Mouse (Mus musculus) lung, postnatal 0 days (tissue): ENCODE measurements at regions not wholly inside any gene's neighbourhood (a gene's known extent, or its start where the extent isn't known, plus 50 kb on each side); places are given as distances from the start of the nearest gene placed in this dataset.
A peak's percentile ranks its signal among the peaks of the same experiment; 100 is the strongest.

Source experiments
- ATAC-seq: fragments of 200-750 bp; cut with Nextera tagmentation; 2 replicates; pipeline ENCODE4 v1.8.0; 2017; ENCODE audit warnings: moderate library complexity
- DNase-seq: peaks from one replicate; pipeline ENCODE4 v3.0.0-alpha.2; 2016; ENCODE audit warnings: low spot score
- H3K27ac ChIP-seq: fragments of 300-500 bp; sonication (generic); 2 replicates; pipeline ENCODE4 v1.5.1; 2014; ENCODE audit warnings: antibody characterized with exemption, mild to moderate bottlenecking, low read length, mixed read lengths
- H3K27me3 ChIP-seq: fragments of 300-500 bp; sonication (generic); replicated peaks from 2 replicates; pipeline ENCODE4 v1.6.1; 2014; ENCODE audit warnings: low read length, mixed read lengths; ENCODE audit not compliant: insufficient read depth
- H3K36me3 ChIP-seq: fragments of 300-500 bp; sonication (generic); 2 replicates; pipeline ENCODE4 v1.6.1; 2014; ENCODE audit warnings: low read length, mixed read lengths; ENCODE audit not compliant: insufficient read depth
- H3K4me1 ChIP-seq: fragments of 300-500 bp; sonication (generic); 2 replicates; pipeline ENCODE4 v1.6.1; 2014; ENCODE audit warnings: antibody characterized with exemption, low read depth, low read length, mixed read lengths; ENCODE audit not compliant: insufficient read depth
- H3K4me2 ChIP-seq: fragments of 300-500 bp; sonication (generic); replicated peaks from 2 replicates; pipeline ENCODE4 v1.6.1; 2014; ENCODE audit warnings: low read depth, mild to moderate bottlenecking, low read length, moderate library complexity, mixed read lengths
- H3K4me3 ChIP-seq: fragments of 300-500 bp; sonication (generic); 2 replicates; pipeline ENCODE4 v1.5.1; 2014; ENCODE audit warnings: low read depth, low read length
- H3K9ac ChIP-seq: fragments of 300-500 bp; sonication (generic); replicated peaks from 2 replicates; pipeline ENCODE4 v1.6.1; 2014; ENCODE audit warnings: low read depth, mild to moderate bottlenecking
- H3K9me3 ChIP-seq: fragments of 300-500 bp; sonication (generic); 2 replicates; pipeline ENCODE4 v1.6.1; 2016; ENCODE audit warnings: low read length, mixed read lengths
- CTCF ChIP-seq: IDR thresholded peaks from 2 replicates; pipeline ENCODE4 v1.5.1; 2016; ENCODE audit warnings: antibody characterized with exemption, mild to moderate bottlenecking
- EP300 ChIP-seq: IDR thresholded peaks from 2 replicates; pipeline ENCODE4 v1.6.1; 2016; ENCODE audit warnings: antibody characterized with exemption, mild to moderate bottlenecking, control low read depth
- WGBS: fragments of 180-500 bp; shearing (Covaris S2); extraction: QIAGEN DNeasy Blood & Tissue Kit; methylation state at CpG from one replicate; pipeline ENCODE4 v1.1.7; 2014; 5-methylcytosine and 5-hydroxymethylcytosine counted together

GRCm38 (mm10) chr14:25292557-25292956, 166.4 kb upstream of the Zmiz1 start:
- WGBS = 50% methylated on average over 1 of the region's 1 CpGs
- no peak overlapping the region for H3K9ac ChIP-seq
- DNase-seq = no peak
- H3K27me3 ChIP-seq = no peaks in the 10 kb centered on the region
- no peak for ATAC-seq
- no peak overlapping the region for H3K4me2 ChIP-seq
- H3K4me3 ChIP-seq = no peak overlapping the region
- TF ChIP-seq EP300 = no peak
- no peak for TF ChIP-seq CTCF
- H3K9me3 ChIP-seq = no peaks in the 10 kb centered on the region
- no peaks in the 10 kb centered on the region for H3K36me3 ChIP-seq
- no peak overlapping the region for H3K27ac ChIP-seq
- H3K4me1 ChIP-seq = no peaks in the 10 kb centered on the region

- 76% methylated on average over 4 of the region's 4 CpGs for WGBS
- H3K4me1 ChIP-seq = no peaks in the 10 kb centered on the region
Measured at GRCm38 (mm10) chr14:25294226-25294625, 164.8 kb upstream of the Zmiz1 start.

DNA sequence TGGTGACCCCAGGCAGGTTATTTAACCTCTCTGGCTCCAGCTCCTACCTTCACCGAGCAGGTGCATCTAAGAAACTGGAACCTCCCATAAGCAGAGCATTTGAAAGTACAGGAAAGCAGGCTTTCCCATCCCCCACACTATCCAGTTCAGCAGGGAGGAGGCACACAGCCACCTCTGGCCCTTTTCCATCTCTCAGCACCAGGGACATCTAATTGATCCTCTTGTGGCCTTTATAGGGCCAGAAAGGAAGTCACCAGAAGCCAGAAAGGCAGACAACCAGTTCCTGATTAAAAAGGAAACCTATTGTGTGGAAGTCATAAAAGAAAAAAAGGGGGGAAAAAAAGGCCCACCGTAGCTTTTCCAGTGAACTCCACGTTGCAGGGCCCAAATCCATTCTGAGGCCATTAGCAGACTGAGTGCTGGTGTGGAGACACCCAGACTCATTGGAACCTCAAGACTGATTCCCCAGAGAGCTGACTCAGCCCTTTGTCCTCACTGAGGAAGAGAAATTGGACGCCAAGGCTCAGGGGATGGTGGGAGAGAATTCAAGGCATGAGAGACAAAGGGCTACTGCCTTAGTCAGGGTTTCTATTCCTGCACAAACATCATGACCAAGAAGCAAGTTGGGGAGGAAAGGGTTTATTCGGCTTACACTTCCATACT, 163.2 kb upstream of the Zmiz1 start:
- no peaks in the 10 kb centered on the region for H3K4me1 ChIP-seq
- H3K4me3 ChIP-seq = no peak overlapping the region
- DNase-seq (no peak), ATAC-seq (no peak)
- H3K9me3 ChIP-seq = no peaks in the 10 kb centered on the region
- H3K27ac ChIP-seq = no peak overlapping the region
- WGBS = 56% methylated on average over 4 of the region's 5 CpGs
- no peak overlapping the region for H3K4me2 ChIP-seq
- TF ChIP-seq CTCF (no peak), EP300 (no peak)
- H3K9ac ChIP-seq = no peak overlapping the region
- no peaks in the 10 kb centered on the region for H3K36me3 ChIP-seq
- no peaks in the 10 kb centered on the region for H3K27me3 ChIP-seq

More at GRCm38 (mm10) chr14:25294226-25294625, 164.8 kb upstream of the Zmiz1 start:
- no peaks in the 10 kb centered on the region for H3K9me3 ChIP-seq
- ATAC-seq = no peak
- H3K27ac ChIP-seq = no peak overlapping the region
- H3K4me3 ChIP-seq = no peak overlapping the region
- DNase-seq = no peak
- no peaks in the 10 kb centered on the region for H3K36me3 ChIP-seq
- H3K9ac ChIP-seq = no peak overlapping the region
- TF ChIP-seq CTCF (no peak), EP300 (no peak)
- no peak overlapping the region for H3K4me2 ChIP-seq
- no peaks in the 10 kb centered on the region for H3K27me3 ChIP-seq

DNA sequence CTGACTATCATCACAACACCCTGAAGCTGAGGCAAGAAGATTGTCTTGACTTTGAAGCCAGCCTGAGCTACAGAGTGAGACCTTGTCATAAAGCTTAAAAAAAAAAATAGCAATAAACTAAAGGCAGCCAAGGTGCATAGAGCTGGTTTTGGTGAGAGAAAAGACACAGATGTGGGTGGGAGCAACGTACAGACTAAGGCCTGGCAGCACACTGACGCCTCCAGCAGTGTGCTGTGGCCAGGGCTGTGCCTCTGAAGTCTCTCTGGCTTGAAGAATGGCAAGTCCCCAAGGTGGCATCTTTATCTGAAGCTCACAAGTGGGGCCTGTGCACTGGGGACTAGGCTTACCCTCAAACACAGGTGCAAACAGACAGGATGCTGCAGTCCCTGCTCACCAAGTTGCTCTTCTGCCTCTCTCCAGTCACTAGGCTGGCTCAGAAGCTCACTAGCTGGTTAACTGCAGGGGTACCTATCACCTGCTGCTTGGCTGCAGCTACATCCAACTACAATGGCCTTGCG, 159.3 kb upstream of the Zmiz1 start:
- Histone ChIP-seq H3K36me3 (no peaks in the 10 kb centered on the region), H3K27me3 (no peaks in the 10 kb centered on the region), H3K27ac (no peak overlapping the region), H3K4me2 (no peak overlapping the region), H3K4me3 (no peak overlapping the region), H3K9ac (no peak overlapping the region), H3K4me1 (peaks cover 13% of the 10 kb centered on the region; the same call in 1 of the 2 replicates), H3K9me3 (no peaks in the 10 kb centered on the region)
- DNase-seq = no peak
- ATAC-seq = no peak
- TF ChIP-seq CTCF (no peak), EP300 (no peak)
- 77% methylated on average over 3 of the region's 3 CpGs for WGBS

DNA sequence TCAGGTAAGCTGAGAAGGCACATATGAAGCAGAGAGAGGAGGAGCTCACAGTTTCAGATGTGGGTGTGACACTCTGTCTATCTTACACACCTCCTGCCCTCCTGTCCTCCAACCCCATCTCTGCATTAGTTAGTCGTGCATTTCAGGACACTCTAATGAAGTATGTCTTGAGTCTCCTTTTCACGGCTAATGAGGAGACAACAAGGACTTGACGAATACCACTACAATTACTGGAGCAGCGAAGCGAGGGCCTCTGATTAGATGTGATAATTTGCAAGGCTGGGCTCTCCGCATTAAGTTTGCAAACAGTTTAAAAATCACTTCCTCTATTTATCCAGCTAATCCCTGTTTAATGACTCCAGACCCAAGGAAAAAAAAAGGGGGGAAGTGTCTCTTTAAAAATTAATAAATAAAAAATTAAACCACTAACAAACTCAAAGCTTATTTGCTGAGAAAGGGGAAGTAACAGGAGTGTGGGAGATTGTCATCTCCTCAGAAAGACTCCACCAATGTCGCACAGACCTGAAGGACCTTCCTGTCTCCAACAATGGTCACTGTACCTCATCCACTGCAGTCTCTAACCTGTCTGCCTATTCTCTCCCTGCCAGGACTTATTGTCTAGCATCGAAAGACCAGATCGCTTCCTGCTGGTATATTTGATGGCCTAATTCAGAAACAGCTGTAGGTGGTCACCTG, 157.5 kb upstream of the Zmiz1 start:
- 54% methylated on average over 9 of the region's 9 CpGs for WGBS
- Histone ChIP-seq H3K4me2 (no peak overlapping the region), H3K27ac (no peak overlapping the region), H3K9me3 (no peaks in the 10 kb centered on the region), H3K4me3 (no peak overlapping the region), H3K4me1 (peaks cover 16% of the 10 kb centered on the region; the same call in 1 of the 2 replicates), H3K27me3 (no peaks in the 10 kb centered on the region), H3K36me3 (no peaks in the 10 kb centered on the region), H3K9ac (no peak overlapping the region)
- ATAC-seq = no peak
- peak; percentile 49 for DNase-seq
- TF ChIP-seq CTCF = no peak
- TF ChIP-seq EP300 = no peak

- no peak overlapping the region for H3K4me3 ChIP-seq
- H3K4me1 ChIP-seq = peaks cover 16% of the 10 kb centered on the region; the same call in 1 of the 2 replicates
- H3K36me3 ChIP-seq = no peaks in the 10 kb centered on the region
- DNase-seq (peak; percentile 93), ATAC-seq (peak; percentile 93)
- H3K27ac ChIP-seq = peak overlapping the region; percentile 83
- H3K27me3 ChIP-seq = no peaks in the 10 kb centered on the region
- H3K4me2 ChIP-seq = no peak overlapping the region
- no peaks in the 10 kb centered on the region for H3K9me3 ChIP-seq
- no peak overlapping the region for H3K9ac ChIP-seq
- TF ChIP-seq CTCF = peak; percentile 73
- TF ChIP-seq EP300 = peak; percentile 91; the same call in 1 of the 2 replicates
- 2% methylated on average over 9 of the region's 9 CpGs for WGBS
Measured at GRCm38 (mm10) chr14:25304391-25304851, 154.6 kb upstream of the Zmiz1 start.
